Mouse (Mus musculus) heart, embryonic 14.5 days (tissue): ENCODE data around the gene Peg3. TPM values are rescaled to one million over a fixed set of nuclear protein-coding genes. Genes with fewer than 3 reads are reported as not detected.
"Not testable (repeated sequence)": the region's sequence is repeated elsewhere in the genome, so short reads cannot be mapped to it uniquely, and the experiment has no call there.

Experiments used
- ATAC-seq: fragments of 200-750 bp; cut with Nextera tagmentation; 2 replicates; pipeline ENCODE4 v1.8.0; 2017; ENCODE audit warnings: low read depth, moderate TSS enrichment; ENCODE audit not compliant: insufficient number of reproducible peaks, insufficient read depth, low FRiP score
- H3K27ac ChIP-seq, 2 experiments: fragments of 200-500 bp in 1 of 2; fragments of 300-500 bp in 1 of 2; sonication (generic) in 1 of 2; replicated peaks in 1 of 2; 2 replicates each; pipeline ENCODE4 v1.5.1; 2012 to 2014; ENCODE audit warnings: low read depth in 2 of 2, low read length in 2 of 2, control low read depth in 1 of 2, mild to moderate bottlenecking in 1 of 2, mixed read lengths in 1 of 2; ENCODE audit not compliant: control insufficient read depth in 1 of 2, insufficient read depth in 1 of 2
- H3K27me3 ChIP-seq: fragments of 300-500 bp; sonication (generic); 2 replicates; pipeline ENCODE4 v1.6.1; 2014; ENCODE audit warnings: mild to moderate bottlenecking, low read length, control low read depth; ENCODE audit not compliant: control insufficient read depth, insufficient read depth
- H3K36me3 ChIP-seq: fragments of 300-500 bp; sonication (generic); 2 replicates; pipeline ENCODE4 v1.6.1; 2014; ENCODE audit warnings: mild to moderate bottlenecking, control low read depth, low read length, mixed read lengths; ENCODE audit not compliant: control insufficient read depth, insufficient read depth
- H3K4me1 ChIP-seq, 2 experiments: fragments of 200-500 bp in 1 of 2; fragments of 300-500 bp in 1 of 2; sonication (generic) in 1 of 2; 2 replicates each; pipeline ENCODE4 v1.6.1; 2012 to 2014; ENCODE audit warnings: low read length in 2 of 2, control low read depth in 1 of 2, mixed read lengths in 1 of 2; ENCODE audit not compliant: control insufficient read depth in 2 of 2, insufficient read depth in 2 of 2
- H3K4me2 ChIP-seq: fragments of 300-500 bp; sonication (generic); 2 replicates; pipeline ENCODE4 v1.6.1; 2014; ENCODE audit warnings: mild to moderate bottlenecking, low read length
- H3K4me3 ChIP-seq, 2 experiments: fragments of 200-500 bp in 1 of 2; fragments of 300-500 bp in 1 of 2; sonication (generic) in 1 of 2; 2 replicates each; pipeline ENCODE4 v1.5.1; 2012 to 2014; ENCODE audit warnings: low read length in 2 of 2, mild to moderate bottlenecking in 2 of 2, control low read depth in 1 of 2, low read depth in 1 of 2, moderate library complexity in 1 of 2; ENCODE audit not compliant: control insufficient read depth in 1 of 2, insufficient read depth in 1 of 2
- H3K9ac ChIP-seq: fragments of 300-500 bp; sonication (generic); 2 replicates; pipeline ENCODE4 v1.6.1; 2014; ENCODE audit warnings: mild to moderate bottlenecking, low read length
- H3K9me3 ChIP-seq: fragments of 300-500 bp; sonication (generic); 2 replicates; pipeline ENCODE4 v1.6.1; 2016; ENCODE audit warnings: low read length, control low read depth; ENCODE audit not compliant: control insufficient read depth
- WGBS: fragments of 180-500 bp; shearing (Covaris S2); extraction: QIAGEN DNeasy Blood & Tissue Kit; methylation state at CpG from one replicate; pipeline ENCODE4 v1.1.7; 2014; 5-methylcytosine and 5-hydroxymethylcytosine counted together
- polyA plus RNA-seq: library from polyadenylated mRNA; unstranded; fragments of >200 nt; fragmentation: Nextera tagmentation; extraction: Ambion mirVana; gene quantifications from 2 replicates; pipeline ENCODE4 v1.2.1, GENCODE M21; 2014

Gene Peg3
- polyA plus RNA-seq: 119 and 120 TPM in 2 replicates

DNA sequence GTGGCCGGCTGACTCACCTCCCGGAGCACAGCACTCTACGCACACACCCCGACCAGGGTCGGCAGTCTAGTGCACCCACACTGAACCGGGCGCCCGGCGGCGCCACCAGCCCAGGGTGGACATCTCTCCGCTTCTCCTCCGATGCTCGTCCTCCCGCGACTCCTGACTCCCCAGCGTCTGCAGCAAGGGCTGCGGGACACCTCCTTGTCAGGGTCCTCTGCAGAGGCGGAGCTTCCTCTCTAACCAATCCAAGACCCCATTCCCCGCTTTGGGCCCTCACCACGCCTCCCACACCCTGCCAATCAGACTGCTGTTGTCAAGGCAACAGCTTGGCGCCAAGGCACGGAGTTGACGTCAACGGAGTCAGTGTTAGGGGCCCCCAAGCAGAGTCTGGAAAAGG is at the start of gene Peg3, which contains the start of gene Usp29:
Peg3 (minus strand) TSS at position 191 of the 400 bp plus-strand sequence.
Usp29 (plus strand) TSS at position 338 of the 400 bp plus-strand sequence.
- Histone ChIP-seq H3K4me1 (no peaks in the 10 kb centered on the region), H3K36me3 (peaks cover 12% of the 10 kb centered on the region), H3K4me2 (peak within 1 kb of the TSS; percentile 62), H3K9ac (peak within 1 kb of the TSS; percentile 74), H3K27me3 (no peaks in the 10 kb centered on the region), H3K4me3 (peak within 1 kb of the TSS; percentile 63 to 91), H3K27ac (peak within 1 kb of the TSS; percentile 91 to 99), H3K9me3 (peaks cover 28% of the 10 kb centered on the region)
- peak; percentile 53 for ATAC-seq
- WGBS: 45% methylated on average over 24 of the region's 24 CpGs

DNA sequence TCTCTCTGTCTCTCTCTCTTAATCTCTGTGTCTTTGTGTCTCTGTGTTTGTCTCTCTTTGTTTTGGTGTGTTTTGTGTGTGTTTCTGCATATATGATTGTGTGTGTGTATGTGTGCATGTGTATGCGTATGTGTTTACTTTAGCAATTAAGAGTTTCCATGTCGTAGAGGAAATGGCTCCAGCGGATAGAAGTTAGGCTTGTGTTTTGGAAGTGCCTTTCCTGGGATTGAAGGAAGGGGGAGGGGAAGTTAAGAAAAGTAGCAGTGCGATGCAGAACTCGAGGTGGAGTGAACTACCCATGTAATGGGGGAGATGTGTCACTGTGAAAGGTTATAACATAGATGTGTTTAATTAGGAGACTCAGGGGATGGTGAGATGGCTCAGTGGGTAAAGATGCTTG is 48.9 kb upstream of the Peg3 start:
- no peaks in the 10 kb centered on the region for H3K9me3 ChIP-seq
- H3K27me3 ChIP-seq: no peaks in the 10 kb centered on the region
- peaks cover 26 to 49% of the 10 kb centered on the region in 2 experiments for H3K4me1 ChIP-seq
- ATAC-seq: no peak
- 72% methylated on average over 5 of the region's 5 CpGs for WGBS
- H3K4me2 ChIP-seq: no peak overlapping the region
- peak overlapping the region in 1 of 2 experiments; percentile 92; a peak in 1 of 4 replicates for H3K27ac ChIP-seq
- no peak overlapping the region for H3K4me3 ChIP-seq
- H3K9ac ChIP-seq: no peak overlapping the region
- no peaks in the 10 kb centered on the region for H3K36me3 ChIP-seq

DNA sequence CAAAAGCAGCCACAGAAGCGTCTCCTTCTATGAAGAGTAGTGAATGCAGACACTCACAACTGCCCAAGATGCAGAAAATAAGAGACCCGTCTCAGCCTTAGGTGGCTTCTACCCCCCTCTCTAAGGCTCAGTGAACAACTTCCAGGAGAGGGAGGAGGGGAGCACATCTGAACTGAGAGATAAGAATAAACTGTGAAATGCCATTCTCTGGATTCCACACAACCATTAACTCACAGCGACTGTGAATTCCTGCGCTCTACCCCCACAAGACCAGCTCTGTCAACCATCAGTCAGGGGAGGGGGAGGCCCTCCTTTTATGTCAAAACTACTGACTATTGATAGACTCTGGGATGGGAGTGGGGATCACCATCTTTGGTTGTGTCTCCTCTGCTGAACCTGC is 47.5 kb upstream of the Peg3 start:
- no peaks in the 10 kb centered on the region for H3K9me3 ChIP-seq
- peak overlapping the region; percentile 48 for H3K4me2 ChIP-seq
- no peaks in the 10 kb centered on the region for H3K27me3 ChIP-seq
- peaks cover 29 to 42% of the 10 kb centered on the region in 2 experiments for H3K4me1 ChIP-seq
- H3K36me3 ChIP-seq: no peaks in the 10 kb centered on the region
- no peak overlapping the region for H3K4me3 ChIP-seq
- peak overlapping the region; percentile 84 to 92 for H3K27ac ChIP-seq
- 1% methylated on average over 4 of the region's 4 CpGs for WGBS
- H3K9ac ChIP-seq: peak overlapping the region; percentile 49; the same call in 1 of the 2 replicates
- ATAC-seq: peak; percentile 78

DNA sequence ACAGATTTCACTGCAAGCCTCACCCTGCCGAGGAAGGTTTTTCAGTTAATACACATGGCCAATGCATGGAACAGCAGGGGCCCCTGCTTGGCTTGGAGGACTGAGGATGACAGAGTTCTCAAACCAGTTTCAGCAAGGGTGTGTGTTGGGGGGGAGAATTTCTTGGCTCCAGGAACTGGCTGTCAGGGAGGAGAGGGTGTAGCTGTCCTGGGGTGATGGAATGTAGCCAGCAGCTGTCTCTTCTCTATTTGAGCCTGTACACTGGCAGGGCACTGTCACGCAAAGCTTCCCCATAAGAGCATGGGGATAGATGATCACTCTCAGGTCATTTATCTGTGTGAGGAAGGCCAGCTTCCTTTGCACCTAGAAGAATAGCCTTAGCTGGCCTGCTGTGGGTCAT is 46.9 kb upstream of the Peg3 start:
- Histone ChIP-seq H3K9me3 (no peaks in the 10 kb centered on the region), H3K4me1 (peaks cover 29 to 42% of the 10 kb centered on the region in 2 experiments), H3K4me3 (no peak overlapping the region), H3K36me3 (no peaks in the 10 kb centered on the region), H3K4me2 (peak overlapping the region; percentile 48), H3K9ac (peak overlapping the region; percentile 49; the same call in 1 of the 2 replicates), H3K27me3 (no peaks in the 10 kb centered on the region), H3K27ac (peak overlapping the region; percentile 84 to 92)
- ATAC-seq: peak; percentile 63; the same call in 1 of the 2 replicates
- WGBS: 17% methylated on average over 2 of the region's 2 CpGs

DNA sequence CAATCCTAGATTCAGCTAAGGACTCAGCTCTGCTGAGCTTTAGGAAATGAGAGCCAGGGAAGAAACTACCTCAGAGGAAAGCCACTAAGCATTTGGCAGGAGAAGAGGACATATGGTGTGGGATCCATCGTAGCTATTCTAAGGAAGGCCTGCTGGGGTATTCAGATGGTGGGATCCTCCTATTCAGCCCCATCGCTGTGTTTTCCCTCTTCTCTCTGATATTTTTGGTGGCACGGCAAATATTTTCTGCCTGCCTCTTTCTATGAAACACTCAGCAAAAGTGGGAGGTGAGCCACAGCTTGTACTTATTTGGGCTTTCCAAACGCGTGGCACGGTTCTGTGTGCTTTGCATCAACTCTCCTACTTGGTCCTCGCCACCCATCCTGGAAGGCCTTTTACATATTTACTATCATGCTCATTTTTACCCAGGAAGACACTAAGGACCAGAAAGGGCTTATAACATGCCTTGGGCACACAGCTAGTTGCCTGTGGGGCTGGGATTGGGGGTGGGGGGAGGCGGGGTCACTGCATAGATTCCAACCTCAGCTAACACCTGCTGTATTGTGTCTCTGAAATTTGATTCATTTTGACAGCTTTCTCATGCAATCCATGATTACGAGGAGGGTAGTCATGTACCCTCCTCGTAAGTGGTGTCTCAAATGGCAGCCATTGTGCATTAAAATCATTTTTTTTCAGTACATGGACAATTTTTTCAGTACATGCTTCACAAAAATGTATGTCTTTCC is 46.3 kb upstream of the Peg3 start:
- no peak for ATAC-seq
- Histone ChIP-seq H3K4me3 (no peak overlapping the region), H3K27me3 (no peaks in the 10 kb centered on the region), H3K27ac (peak overlapping the region; percentile 84 to 92), H3K36me3 (no peaks in the 10 kb centered on the region), H3K9ac (peak overlapping the region; percentile 49; the same call in 1 of the 2 replicates), H3K4me1 (peaks cover 22 to 36% of the 10 kb centered on the region in 2 experiments), H3K9me3 (no peaks in the 10 kb centered on the region), H3K4me2 (peak overlapping the region; percentile 48; the same call in 1 of the 2 replicates)
- WGBS: 83% methylated on average over 10 of the region's 10 CpGs

DNA sequence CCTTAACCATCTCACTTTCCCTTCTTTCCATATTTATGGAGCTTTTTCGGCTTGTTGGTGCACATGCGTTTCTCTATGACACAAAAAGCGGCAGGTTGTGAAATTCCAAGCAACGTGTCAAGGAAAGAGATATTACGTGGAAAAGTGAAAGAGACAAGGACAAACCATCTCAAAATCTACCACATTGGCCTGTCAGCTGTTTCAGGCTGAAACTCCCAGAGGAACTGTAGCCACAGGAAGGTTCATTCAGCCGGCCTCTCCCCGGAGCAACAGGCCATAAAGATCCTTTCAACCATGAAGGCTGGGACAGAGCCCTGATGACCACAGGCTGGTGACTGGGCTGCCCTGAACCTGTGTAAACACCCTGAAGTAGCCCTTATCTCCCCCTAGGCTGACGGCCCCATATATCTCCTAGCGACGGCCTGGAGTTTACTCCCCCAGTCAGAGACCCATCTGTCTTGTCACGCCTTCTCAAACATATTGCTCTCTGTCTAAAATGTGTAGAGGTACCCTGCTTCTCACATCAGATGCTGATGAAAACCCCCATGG is 43.7 kb upstream of the Peg3 start:
- not testable (repeated sequence) for H3K9ac ChIP-seq, H3K9me3 ChIP-seq, H3K27me3 ChIP-seq, ATAC-seq, H3K4me2 ChIP-seq, H3K36me3 ChIP-seq, H3K4me3 ChIP-seq
- 38% methylated on average over 11 of the region's 11 CpGs for WGBS
- peak overlapping the region in 1 of 2 experiments; percentile 44; a peak in 1 of 4 replicates for H3K27ac ChIP-seq
- peaks cover 29 to 38% of the 10 kb centered on the region in 2 experiments for H3K4me1 ChIP-seq

DNA sequence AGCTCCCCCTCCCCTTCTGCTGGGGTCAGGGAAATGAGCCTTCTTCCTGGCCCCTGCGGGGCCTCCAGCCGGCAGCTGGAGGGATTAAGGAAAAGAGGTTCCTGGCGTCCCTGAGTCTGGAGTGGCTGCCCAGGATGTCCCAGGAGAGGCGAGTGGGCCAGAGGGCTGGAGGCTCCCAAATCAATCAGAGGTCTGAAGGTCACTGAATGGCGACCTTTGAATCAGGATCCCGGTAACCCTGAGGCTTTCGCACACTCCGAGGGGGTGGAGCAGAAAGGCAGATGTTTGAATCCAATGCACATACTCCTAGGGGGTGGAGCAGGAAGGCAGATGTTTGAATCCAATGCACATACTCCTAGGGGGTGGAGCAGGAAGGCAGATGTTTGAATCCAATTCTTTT is 40.1 kb upstream of the Peg3 start:
- H3K9me3 ChIP-seq: no peaks in the 10 kb centered on the region
- H3K4me3 ChIP-seq: no peak overlapping the region
- H3K27ac ChIP-seq: peak overlapping the region; percentile 43 to 48; a peak in 3 of 4 replicates
- no peaks in the 10 kb centered on the region for H3K36me3 ChIP-seq
- peak; percentile 38; the same call in 1 of the 2 replicates for ATAC-seq
- no peak overlapping the region for H3K9ac ChIP-seq
- H3K4me2 ChIP-seq: peak overlapping the region; percentile 24
- H3K4me1 ChIP-seq: peaks cover 15 to 18% of the 10 kb centered on the region in 2 experiments
- 4% methylated on average over 8 of the region's 8 CpGs for WGBS
- H3K27me3 ChIP-seq: no peaks in the 10 kb centered on the region
